Mouse (Mus musculus): ENCODE results near the gene Lmntd1. TPM values are rescaled to one million over a fixed set of nuclear protein-coding genes. Genes with fewer than 3 reads are reported as not detected.

Lmntd1 gene
- polyA plus RNA-seq, 1 experiment from 2014 or later = 17.7 TPM

DNA sequence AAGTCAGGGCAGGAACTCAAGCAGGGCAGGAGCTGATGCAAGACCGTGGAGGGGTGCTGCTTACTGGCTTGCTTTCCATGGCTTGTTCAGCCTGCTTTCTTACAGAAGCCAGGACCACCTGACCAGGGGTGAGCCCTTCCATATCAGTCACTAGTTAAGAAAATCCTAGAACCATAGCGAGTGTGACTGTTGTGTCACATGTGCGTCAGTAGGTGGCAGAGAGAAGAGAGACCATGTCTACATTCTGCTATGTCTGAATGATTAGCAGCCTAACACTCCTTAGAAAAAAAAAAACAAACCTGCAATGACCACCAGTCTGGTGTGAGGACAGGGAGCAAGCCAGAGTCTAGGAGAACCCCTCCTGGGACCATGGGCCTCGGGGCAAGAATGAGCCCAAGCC is 150.1 kb downstream of the Lmntd1 start:
- H3K4me3 ChIP-seq (ENCODE audit: control insufficient read depth in 1 of 2, insufficient read depth in 1 of 2, low read depth in 1 of 2, low read length in 2 of 2) = no peak overlapping the region
- H3K9me3 ChIP-seq (ENCODE audit: control insufficient read depth, low read length) = no peaks in the 10 kb centered on the region
- ATAC-seq (ENCODE audit: insufficient number of reproducible peaks, insufficient read depth, low FRiP score, low read depth) = no peak
- peak overlapping the region; percentile 51; the same call in 1 of the 2 replicates for H3K4me2 ChIP-seq (ENCODE audit: low read length)
- H3K9ac ChIP-seq (ENCODE audit: low read length) = no peak overlapping the region
- H3K36me3 ChIP-seq (ENCODE audit: control insufficient read depth, insufficient read depth, low read length) = no peaks in the 10 kb centered on the region
- H3K27ac ChIP-seq (replicated peaks in 1 of 2; ENCODE audit: control insufficient read depth in 1 of 2, insufficient read depth in 1 of 2, low read depth in 2 of 2, low read length in 2 of 2) = peak overlapping the region; percentile 87 to 93; a peak in 3 of 4 replicates
- H3K27me3 ChIP-seq (ENCODE audit: control insufficient read depth, insufficient read depth, low read length) = no peaks in the 10 kb centered on the region
- peaks cover 24 to 32% of the 10 kb centered on the region in 2 experiments for H3K4me1 ChIP-seq (ENCODE audit: control insufficient read depth in 2 of 2, insufficient read depth in 2 of 2, low read length in 2 of 2)
- WGBS = 73% methylated on average over 4 of the region's 4 CpGs

GRCm38 (mm10) chr6:145462677-145463245 is 151.4 kb downstream of the Lmntd1 start:
- no peaks in the 10 kb centered on the region for H3K9me3 ChIP-seq (ENCODE audit: control insufficient read depth, low read length)
- H3K36me3 ChIP-seq (ENCODE audit: control insufficient read depth, insufficient read depth, low read length) = no peaks in the 10 kb centered on the region
- H3K9ac ChIP-seq (ENCODE audit: low read length) = peak overlapping the region; percentile 52; the same call in 1 of the 2 replicates
- WGBS = 26% methylated on average over 12 of the region's 12 CpGs
- H3K4me1 ChIP-seq (ENCODE audit: control insufficient read depth in 2 of 2, insufficient read depth in 2 of 2, low read length in 2 of 2) = peaks cover 31 to 33% of the 10 kb centered on the region in 2 experiments
- H3K27ac ChIP-seq (replicated peaks in 1 of 2; ENCODE audit: control insufficient read depth in 1 of 2, insufficient read depth in 1 of 2, low read depth in 2 of 2, low read length in 2 of 2) = peak overlapping the region; percentile 87 to 93
- no peaks in the 10 kb centered on the region for H3K27me3 ChIP-seq (ENCODE audit: control insufficient read depth, insufficient read depth, low read length)
- peak; percentile 79 for ATAC-seq (ENCODE audit: insufficient number of reproducible peaks, insufficient read depth, low FRiP score, low read depth)
- H3K4me2 ChIP-seq (ENCODE audit: low read length) = peak overlapping the region; percentile 51
- peak overlapping the region; percentile 18 to 23; a peak in 3 of 4 replicates for H3K4me3 ChIP-seq (ENCODE audit: control insufficient read depth in 1 of 2, insufficient read depth in 1 of 2, low read depth in 1 of 2, low read length in 2 of 2)

GRCm38 (mm10) chr6:145457066-145457465 is 157.1 kb downstream of the Lmntd1 start:
- H3K27ac ChIP-seq (replicated peaks in 1 of 2; ENCODE audit: control insufficient read depth in 1 of 2, insufficient read depth in 1 of 2, low read depth in 2 of 2, low read length in 2 of 2) = peak overlapping the region; percentile 76 to 90

GRCm38 (mm10) chr6:145450628-145451403 is 163.3 kb downstream of the Lmntd1 start:
- Histone ChIP-seq H3K4me1 (ENCODE audit: control insufficient read depth in 2 of 2, insufficient read depth in 2 of 2, low read length in 2 of 2) (peaks cover 13 to 25% of the 10 kb centered on the region in 2 experiments; a peak in 3 of 4 replicates), H3K27me3 (ENCODE audit: control insufficient read depth, insufficient read depth, low read length) (no peaks in the 10 kb centered on the region), H3K9ac (ENCODE audit: low read length) (peak overlapping the region; percentile 51), H3K4me2 (ENCODE audit: low read length) (peak overlapping the region; percentile 38), H3K9me3 (ENCODE audit: control insufficient read depth, low read length) (peaks cover 2% of the 10 kb centered on the region; the same call in 1 of the 2 replicates), H3K4me3 (ENCODE audit: control insufficient read depth in 1 of 2, insufficient read depth in 1 of 2, low read depth in 1 of 2, low read length in 2 of 2) (peak overlapping the region; percentile 8 to 17; a peak in 3 of 4 replicates), H3K27ac (replicated peaks in 1 of 2; ENCODE audit: control insufficient read depth in 1 of 2, insufficient read depth in 1 of 2, low read depth in 2 of 2, low read length in 2 of 2) (peak overlapping the region; percentile 57 to 65), H3K36me3 (ENCODE audit: control insufficient read depth, insufficient read depth, low read length) (no peaks in the 10 kb centered on the region)
- ATAC-seq (ENCODE audit: insufficient number of reproducible peaks, insufficient read depth, low FRiP score, low read depth) = peak; percentile 29; the same call in 1 of the 2 replicates
- 45% methylated on average over 15 of the region's 15 CpGs for WGBS

More at GRCm38 (mm10) chr6:145457066-145457465, 157.1 kb downstream of the Lmntd1 start:
- Histone ChIP-seq H3K4me1 (ENCODE audit: control insufficient read depth in 2 of 2, insufficient read depth in 2 of 2, low read length in 2 of 2) (peaks cover 21 to 25% of the 10 kb centered on the region in 2 experiments), H3K4me3 (ENCODE audit: control insufficient read depth in 1 of 2, insufficient read depth in 1 of 2, low read depth in 1 of 2, low read length in 2 of 2) (no peak overlapping the region), H3K9ac (ENCODE audit: low read length) (no peak overlapping the region), H3K36me3 (ENCODE audit: control insufficient read depth, insufficient read depth, low read length) (no peaks in the 10 kb centered on the region), H3K9me3 (ENCODE audit: control insufficient read depth, low read length) (no peaks in the 10 kb centered on the region), H3K4me2 (ENCODE audit: low read length) (no peak overlapping the region; the same call in 1 of the 2 replicates), H3K27me3 (ENCODE audit: control insufficient read depth, insufficient read depth, low read length) (no peaks in the 10 kb centered on the region)
- WGBS = 35% methylated on average over 15 of the region's 15 CpGs
- ATAC-seq (ENCODE audit: insufficient number of reproducible peaks, insufficient read depth, low FRiP score, low read depth) = peak; percentile 68

DNA sequence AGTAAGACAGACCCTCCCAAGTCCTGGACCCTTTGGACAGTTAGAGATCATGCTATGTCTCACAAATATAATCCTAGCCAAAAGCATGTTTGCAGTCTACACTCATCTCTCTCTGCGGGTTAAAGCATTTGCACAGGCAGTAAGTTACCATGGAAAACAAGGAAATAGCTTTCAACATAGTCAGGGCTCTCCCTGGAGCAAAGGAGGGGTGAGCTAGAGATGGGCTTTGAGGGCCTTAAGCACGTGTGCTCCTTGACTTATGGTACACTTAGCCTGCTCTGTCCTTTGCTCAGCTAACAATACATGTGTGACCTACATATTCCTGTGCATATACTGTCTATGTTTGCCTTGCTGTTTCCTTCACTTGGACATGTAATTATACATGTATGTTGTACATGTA is 165.8 kb downstream of the Lmntd1 start:
- 45% methylated on average over 2 of the region's 2 CpGs for WGBS
- Histone ChIP-seq H3K27me3 (ENCODE audit: control insufficient read depth, insufficient read depth, low read length) (no peaks in the 10 kb centered on the region), H3K27ac (replicated peaks in 1 of 2; ENCODE audit: control insufficient read depth in 1 of 2, insufficient read depth in 1 of 2, low read depth in 2 of 2, low read length in 2 of 2) (no peak overlapping the region), H3K9ac (ENCODE audit: low read length) (no peak overlapping the region), H3K9me3 (ENCODE audit: control insufficient read depth, low read length) (peaks cover 2% of the 10 kb centered on the region; the same call in 1 of the 2 replicates), H3K4me2 (ENCODE audit: low read length) (no peak overlapping the region), H3K36me3 (ENCODE audit: control insufficient read depth, insufficient read depth, low read length) (no peaks in the 10 kb centered on the region), H3K4me1 (ENCODE audit: control insufficient read depth in 2 of 2, insufficient read depth in 2 of 2, low read length in 2 of 2) (peaks cover 20 to 36% of the 10 kb centered on the region in 2 experiments), H3K4me3 (ENCODE audit: control insufficient read depth in 1 of 2, insufficient read depth in 1 of 2, low read depth in 1 of 2, low read length in 2 of 2) (no peak overlapping the region)
- ATAC-seq (ENCODE audit: insufficient number of reproducible peaks, insufficient read depth, low FRiP score, low read depth) = no peak

DNA sequence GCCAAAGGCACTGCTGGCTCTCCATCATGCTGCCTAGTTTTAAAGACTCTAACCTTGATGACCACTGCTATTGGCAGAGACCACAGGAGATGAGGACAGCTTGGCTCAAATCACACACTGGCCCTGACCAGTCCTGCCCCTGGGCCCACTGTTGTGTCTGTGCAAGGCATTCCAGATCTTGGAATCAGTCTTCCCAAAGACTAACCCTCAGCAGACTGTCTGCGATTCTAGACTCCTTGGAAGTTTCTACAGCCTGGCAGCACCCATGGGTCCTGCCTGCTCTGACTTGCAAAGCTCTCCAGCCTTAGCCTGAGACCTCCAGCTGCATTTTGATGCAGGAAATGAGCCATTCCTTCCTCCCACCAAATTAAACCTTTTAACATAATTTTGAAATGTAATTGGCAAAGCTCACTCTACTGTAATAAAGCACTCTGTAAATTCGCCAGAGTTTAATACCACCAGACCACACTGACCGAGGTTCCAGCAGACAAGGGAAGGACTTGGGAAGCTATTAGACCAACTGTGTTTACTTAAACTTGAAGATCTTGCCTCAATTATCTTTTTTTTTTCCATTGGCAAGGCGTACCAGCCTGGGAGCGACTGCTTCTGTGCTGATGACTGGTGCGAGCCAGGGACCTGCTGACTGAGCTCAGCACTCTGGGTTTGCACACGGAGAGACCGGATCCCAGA is 168.2 kb downstream of the Lmntd1 start:
- Histone ChIP-seq H3K9ac (ENCODE audit: low read length) (no peak overlapping the region), H3K27ac (replicated peaks in 1 of 2; ENCODE audit: control insufficient read depth in 1 of 2, insufficient read depth in 1 of 2, low read depth in 2 of 2, low read length in 2 of 2) (peak overlapping the region; percentile 43 to 63), H3K27me3 (ENCODE audit: control insufficient read depth, insufficient read depth, low read length) (no peaks in the 10 kb centered on the region), H3K4me1 (ENCODE audit: control insufficient read depth in 2 of 2, insufficient read depth in 2 of 2, low read length in 2 of 2) (peaks cover 25 to 47% of the 10 kb centered on the region in 2 experiments), H3K36me3 (ENCODE audit: control insufficient read depth, insufficient read depth, low read length) (no peaks in the 10 kb centered on the region), H3K9me3 (ENCODE audit: control insufficient read depth, low read length) (no peaks in the 10 kb centered on the region), H3K4me3 (ENCODE audit: control insufficient read depth in 1 of 2, insufficient read depth in 1 of 2, low read depth in 1 of 2, low read length in 2 of 2) (no peak overlapping the region), H3K4me2 (ENCODE audit: low read length) (no peak overlapping the region)
- no peak; the same call in 1 of the 2 replicates for ATAC-seq (ENCODE audit: insufficient number of reproducible peaks, insufficient read depth, low FRiP score, low read depth)
- WGBS = 75% methylated on average over 8 of the region's 8 CpGs

DNA sequence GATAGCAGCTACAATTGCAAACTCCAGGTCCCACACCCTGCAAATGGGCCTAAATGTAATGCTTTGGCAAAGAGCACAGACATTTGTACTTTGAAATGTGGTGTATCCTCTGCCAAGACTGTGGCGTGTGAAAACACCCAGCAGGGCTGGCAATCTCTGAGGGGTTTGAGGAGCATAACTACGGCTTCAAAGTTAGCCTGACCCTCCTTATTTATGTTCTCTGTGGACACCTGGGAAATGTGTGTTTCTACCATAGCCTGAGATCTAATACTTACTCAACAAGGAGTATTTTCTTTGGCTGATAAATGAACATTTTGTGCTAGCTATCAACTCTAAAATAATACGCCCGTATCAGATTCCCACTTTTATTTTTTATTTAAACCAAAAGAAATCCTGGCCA is 168.7 kb downstream of the Lmntd1 start:
- H3K4me2 ChIP-seq (ENCODE audit: low read length) = no peak overlapping the region
- no peaks in the 10 kb centered on the region for H3K36me3 ChIP-seq (ENCODE audit: control insufficient read depth, insufficient read depth, low read length)
- H3K27ac ChIP-seq (replicated peaks in 1 of 2; ENCODE audit: control insufficient read depth in 1 of 2, insufficient read depth in 1 of 2, low read depth in 2 of 2, low read length in 2 of 2) = peak overlapping the region in 1 of 2 experiments; percentile 63; a peak in 2 of 4 replicates
- WGBS = 64% methylated on average over 4 of the region's 4 CpGs
- H3K9me3 ChIP-seq (ENCODE audit: control insufficient read depth, low read length) = no peaks in the 10 kb centered on the region
- no peak overlapping the region for H3K4me3 ChIP-seq (ENCODE audit: control insufficient read depth in 1 of 2, insufficient read depth in 1 of 2, low read depth in 1 of 2, low read length in 2 of 2)
- no peak overlapping the region for H3K9ac ChIP-seq (ENCODE audit: low read length)
- H3K4me1 ChIP-seq (ENCODE audit: control insufficient read depth in 2 of 2, insufficient read depth in 2 of 2, low read length in 2 of 2) = peaks cover 20 to 41% of the 10 kb centered on the region in 2 experiments
- H3K27me3 ChIP-seq (ENCODE audit: control insufficient read depth, insufficient read depth, low read length) = no peaks in the 10 kb centered on the region
- ATAC-seq (ENCODE audit: insufficient number of reproducible peaks, insufficient read depth, low FRiP score, low read depth) = no peak

All from heart, embryonic 14.5 days (tissue).